Mouse (Mus musculus) heart, embryonic 12.5 days (tissue): ENCODE data around the gene Ace3. TPM values are rescaled to one million over a fixed set of nuclear protein-coding genes. Genes with fewer than 3 reads are reported as not detected.
"Not testable (repeated sequence)": the region's sequence is repeated elsewhere in the genome, so short reads cannot be mapped to it uniquely, and the experiment has no call there.

ENCODE experiments used
- ATAC-seq: fragments of 200-750 bp; cut with Nextera tagmentation; 2 replicates; pipeline ENCODE4 v1.8.0; 2017; ENCODE audit warnings: moderate TSS enrichment, moderate library complexity; ENCODE audit not compliant: insufficient number of reproducible peaks, low FRiP score
- H3K27ac ChIP-seq: fragments of 300-500 bp; sonication (generic); 2 replicates; pipeline ENCODE4 v1.5.1; 2016; ENCODE audit warnings: mild to moderate bottlenecking, moderate library complexity; ENCODE audit not compliant: poor library complexity, severe bottlenecking
- H3K27me3 ChIP-seq: fragments of 300-500 bp; sonication (generic); replicated peaks from 2 replicates; pipeline ENCODE4 v1.6.1; 2016; ENCODE audit warnings: mild to moderate bottlenecking, moderate library complexity
- H3K36me3 ChIP-seq: fragments of 300-500 bp; sonication (generic); 2 replicates; pipeline ENCODE4 v1.6.1; 2016; ENCODE audit warnings: mild to moderate bottlenecking, moderate library complexity
- H3K4me1 ChIP-seq: fragments of 300-500 bp; sonication (generic); replicated peaks from 2 replicates; pipeline ENCODE4 v1.6.1; 2016; ENCODE audit warnings: mild to moderate bottlenecking
- H3K4me2 ChIP-seq: fragments of 300-500 bp; sonication (generic); 2 replicates; pipeline ENCODE4 v1.6.1; 2016; ENCODE audit warnings: mild to moderate bottlenecking, moderate library complexity
- H3K4me3 ChIP-seq: fragments of 300-500 bp; sonication (generic); 2 replicates; pipeline ENCODE4 v1.5.1; 2016; ENCODE audit warnings: mild to moderate bottlenecking
- H3K9ac ChIP-seq: fragments of 300-500 bp; sonication (generic); 2 replicates; pipeline ENCODE4 v1.6.1; 2016; ENCODE audit warnings: mild to moderate bottlenecking, moderate library complexity
- H3K9me3 ChIP-seq: fragments of 300-500 bp; sonication (generic); replicated peaks from 2 replicates; pipeline ENCODE4 v1.6.1; 2016; ENCODE audit warnings: mild to moderate bottlenecking, moderate library complexity
- WGBS: fragments of 180-500 bp; shearing (Covaris S2); methylation state at CpG from one replicate; pipeline ENCODE4 v1.1.7; 2016; 5-methylcytosine and 5-hydroxymethylcytosine counted together
- polyA plus RNA-seq: library from polyadenylated mRNA; unstranded; fragments of >200 nt; fragmentation: Nextera tagmentation; extraction: Ambion mirVana; gene quantifications from 2 replicates; pipeline ENCODE4 v1.2.1, GENCODE M21; 2016

Gene Ace3
- polyA plus RNA-seq, 1 experiment from 2014 or later = not detected

GRCm38 (mm10) chr11:106016440-106016839 lies 22.0 kb downstream of the Ace3 start:
- no peak for ATAC-seq
- no peak overlapping the region for H3K4me3 ChIP-seq
- peaks cover 17% of the 10 kb centered on the region for H3K4me1 ChIP-seq
- H3K4me2 ChIP-seq = no peak overlapping the region
- peaks cover 57% of the 10 kb centered on the region for H3K27me3 ChIP-seq
- H3K36me3 ChIP-seq = no peaks in the 10 kb centered on the region
- H3K9me3 ChIP-seq = no peaks in the 10 kb centered on the region
- H3K27ac ChIP-seq = no peak overlapping the region
- no peak overlapping the region for H3K9ac ChIP-seq
- WGBS = 74% methylated on average over 5 of the region's 5 CpGs

- peak; percentile 36; the same call in 1 of the 2 replicates for ATAC-seq
- no peaks in the 10 kb centered on the region for H3K36me3 ChIP-seq
- H3K27ac ChIP-seq = no peak overlapping the region
- H3K4me2 ChIP-seq = peak overlapping the region; percentile 78
- WGBS = 2% methylated on average over 50 of the region's 50 CpGs
- H3K4me3 ChIP-seq = peak overlapping the region; percentile 37
- H3K9me3 ChIP-seq = no peaks in the 10 kb centered on the region
- H3K4me1 ChIP-seq = peaks cover 8% of the 10 kb centered on the region
- H3K27me3 ChIP-seq = peaks cover 58% of the 10 kb centered on the region
- H3K9ac ChIP-seq = peak overlapping the region; percentile 31; the same call in 1 of the 2 replicates
Measured at GRCm38 (mm10) chr11:106020051-106020763, 25.7 kb downstream of the Ace3 start.

DNA sequence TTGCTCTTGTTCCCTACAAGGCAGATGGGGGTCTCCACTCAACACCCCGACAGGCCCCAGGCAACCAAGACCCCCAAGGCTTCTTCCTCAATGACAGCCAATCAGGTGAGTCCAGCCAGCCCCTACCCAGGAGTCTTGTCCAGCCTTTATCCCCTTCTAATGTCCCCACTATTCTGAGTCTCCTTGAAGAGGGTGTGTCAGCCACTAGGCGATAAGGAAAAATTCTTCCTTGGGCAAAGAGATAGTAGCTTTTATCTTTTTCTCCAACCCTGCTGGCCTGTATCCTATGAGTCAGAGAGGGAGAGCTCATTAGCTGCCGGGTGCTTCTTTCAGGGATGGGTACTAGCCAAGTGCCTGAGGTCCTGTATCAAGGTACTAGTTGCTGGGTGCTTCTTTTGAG lies 31.3 kb downstream of the Ace3 start:
- Histone ChIP-seq H3K4me1 (no peaks in the 10 kb centered on the region), H3K27ac (no peak overlapping the region), H3K4me3 (no peak overlapping the region), H3K9ac (no peak overlapping the region), H3K4me2 (no peak overlapping the region), H3K36me3 (0 out of 2 replicates have a peak, but pooled peaks cover 3% of the 10 kb centered on the region), H3K9me3 (no peaks in the 10 kb centered on the region), H3K27me3 (peaks cover 25% of the 10 kb centered on the region)
- ATAC-seq = no peak
- 45% methylated on average over 3 of the region's 3 CpGs for WGBS

DNA sequence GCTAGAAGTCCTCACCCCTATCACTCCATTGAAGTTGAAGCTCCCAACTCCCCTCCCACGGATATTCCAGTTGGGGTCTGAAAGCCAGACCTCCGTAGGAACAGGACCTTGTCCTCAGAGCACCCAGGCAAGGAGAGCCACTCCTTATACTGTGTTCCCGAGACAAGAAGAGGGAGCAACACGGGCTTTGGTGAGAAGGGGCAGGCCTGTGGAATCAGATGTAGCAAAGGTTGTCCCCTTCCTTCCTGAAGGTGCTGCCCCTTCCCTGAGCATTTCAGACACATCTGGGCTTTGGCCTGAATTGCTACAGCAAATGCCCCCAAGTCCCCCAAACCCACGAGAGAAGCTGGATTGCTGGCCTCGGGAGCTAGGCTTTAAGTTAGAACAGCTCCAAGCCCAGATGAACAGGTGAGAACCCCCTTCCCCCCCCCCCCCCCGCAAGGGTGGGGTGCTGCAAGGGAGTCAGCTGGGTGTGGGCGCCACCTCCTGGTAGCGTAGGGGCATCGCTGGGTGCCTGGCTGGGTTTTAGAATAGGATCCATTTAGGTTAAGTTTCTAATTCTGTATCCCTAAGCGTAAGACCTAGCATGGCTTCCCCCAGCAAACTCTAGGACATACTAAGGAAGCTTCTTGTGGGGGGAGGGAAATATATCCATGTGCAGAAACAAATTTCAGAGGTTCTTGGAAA lies 32.1 kb downstream of the Ace3 start:
- no peak overlapping the region for H3K4me2 ChIP-seq
- no peaks in the 10 kb centered on the region for H3K4me1 ChIP-seq
- 0 out of 2 replicates have a peak, but pooled peaks cover 3% of the 10 kb centered on the region for H3K36me3 ChIP-seq
- H3K9me3 ChIP-seq = no peaks in the 10 kb centered on the region
- H3K4me3 ChIP-seq = no peak overlapping the region
- peaks cover 17% of the 10 kb centered on the region for H3K27me3 ChIP-seq
- no peak for ATAC-seq
- WGBS = 29% methylated on average over 11 of the region's 11 CpGs
- no peak overlapping the region for H3K27ac ChIP-seq
- no peak overlapping the region for H3K9ac ChIP-seq

GRCm38 (mm10) chr11:106027607-106028006 lies 33.1 kb downstream of the Ace3 start:
- no peak for ATAC-seq
- Histone ChIP-seq H3K4me3 (no peak overlapping the region), H3K27ac (no peak overlapping the region), H3K36me3 (0 out of 2 replicates have a peak, but pooled peaks cover 3% of the 10 kb centered on the region), H3K9ac (no peak overlapping the region), H3K9me3 (no peaks in the 10 kb centered on the region), H3K27me3 (peaks cover 12% of the 10 kb centered on the region), H3K4me1 (no peaks in the 10 kb centered on the region), H3K4me2 (no peak overlapping the region)
- 90% methylated on average over 5 of the region's 5 CpGs for WGBS

DNA sequence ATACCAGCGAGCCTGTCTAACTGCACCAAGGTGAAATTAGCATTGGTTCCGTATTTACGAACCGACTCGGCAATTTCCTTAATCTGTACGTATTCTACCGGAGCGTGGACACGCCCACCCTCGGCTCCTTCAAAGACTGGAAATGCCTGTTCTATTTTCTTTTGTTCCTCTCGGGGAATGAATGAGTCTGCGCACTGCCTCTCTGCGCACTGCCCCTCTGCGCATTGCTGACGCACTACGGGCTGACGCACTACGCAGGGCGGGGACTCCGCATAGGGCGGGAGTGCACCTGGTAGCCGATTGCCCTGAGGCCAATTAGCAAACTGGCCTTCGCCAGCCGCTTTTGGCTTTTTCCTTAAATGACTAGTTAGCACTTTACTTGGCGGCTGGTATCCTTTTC lies 37.6 kb downstream of the Ace3 start:
- not testable (repeated sequence) for H3K36me3 ChIP-seq, ATAC-seq, H3K4me1 ChIP-seq, H3K27me3 ChIP-seq, H3K27ac ChIP-seq, H3K9me3 ChIP-seq
- peak overlapping the region; percentile 39 for H3K4me3 ChIP-seq
- H3K9ac ChIP-seq = peak overlapping the region; percentile 56; the same call in 1 of the 2 replicates
- WGBS = 39% methylated on average over 9 of the region's 25 CpGs
- H3K4me2 ChIP-seq = peak overlapping the region; percentile 43

DNA sequence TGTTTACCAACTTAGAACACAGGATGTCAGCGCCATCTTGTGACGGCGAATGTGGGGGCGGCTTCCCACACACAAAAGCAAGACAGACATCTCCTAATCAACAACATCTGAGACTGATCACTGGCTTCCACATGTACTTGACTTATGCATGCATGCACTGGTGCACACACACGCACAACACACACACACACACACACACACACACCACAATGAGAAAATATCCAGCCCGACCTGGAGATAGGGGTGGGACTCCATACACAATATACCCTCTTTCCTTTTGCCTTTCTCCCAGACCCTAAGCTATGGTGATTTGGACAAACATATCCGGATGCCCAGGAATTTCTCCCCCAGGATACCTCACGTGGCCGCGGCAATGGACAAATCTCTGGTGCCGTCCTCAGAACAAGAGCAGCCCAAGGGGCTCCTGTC lies 39.0 kb downstream of the Ace3 start:
- no peaks in the 10 kb centered on the region for H3K27me3 ChIP-seq
- H3K27ac ChIP-seq = peak overlapping the region; percentile 38; the same call in 1 of the 2 replicates
- no peaks in the 10 kb centered on the region for H3K9me3 ChIP-seq
- no peaks in the 10 kb centered on the region for H3K36me3 ChIP-seq
- 32% methylated on average over 11 of the region's 11 CpGs for WGBS
- peak overlapping the region; percentile 55; the same call in 1 of the 2 replicates for H3K9ac ChIP-seq
- peaks cover 12% of the 10 kb centered on the region for H3K4me1 ChIP-seq
- H3K4me2 ChIP-seq = peak overlapping the region; percentile 42
- no peak for ATAC-seq
- H3K4me3 ChIP-seq = peak overlapping the region; percentile 17

- WGBS = 81% methylated on average over 9 of the region's 9 CpGs
Measured at GRCm38 (mm10) chr11:106034986-106035385, 40.5 kb downstream of the Ace3 start.

DNA sequence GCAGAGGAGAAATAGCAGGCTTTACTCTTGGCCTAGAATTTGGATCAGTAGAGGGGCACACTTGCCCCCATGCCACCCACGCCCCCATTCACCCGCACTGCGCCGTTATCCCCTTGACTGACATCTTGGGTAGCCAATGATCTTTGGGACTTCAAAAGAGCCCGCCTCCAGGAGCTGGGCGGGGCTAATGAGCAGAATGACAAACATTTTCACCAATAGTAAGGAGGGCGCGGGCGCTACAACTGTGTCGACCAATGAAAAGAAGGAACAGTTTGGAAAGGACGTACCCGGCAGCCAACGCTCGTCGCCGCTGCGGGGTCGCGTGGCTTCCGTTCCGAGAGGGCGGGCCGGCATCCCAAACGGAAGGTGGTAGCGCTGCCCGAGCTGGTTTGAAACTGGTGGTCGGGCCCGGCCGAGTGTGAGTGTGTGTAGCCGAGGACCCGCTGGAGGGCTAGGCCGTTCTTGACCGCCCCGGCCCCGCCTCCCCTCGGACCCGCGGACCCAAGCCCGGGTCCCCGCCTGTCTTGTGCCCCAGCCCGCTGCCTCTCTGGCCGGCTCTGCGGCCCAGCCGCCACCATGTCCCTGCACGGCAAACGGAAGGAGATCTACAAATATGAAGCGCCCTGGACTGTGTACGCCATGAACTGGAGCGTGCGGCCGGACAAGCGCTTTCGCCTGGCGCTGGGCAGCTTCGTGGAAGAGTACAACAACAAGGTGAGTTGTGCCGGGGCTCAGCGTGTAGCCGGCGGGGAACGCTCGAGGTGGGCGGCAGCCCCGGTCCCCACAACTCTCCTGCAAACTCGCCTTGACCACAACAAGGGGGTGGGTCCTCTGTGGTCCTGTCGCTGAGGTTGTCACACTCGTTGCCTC lies 42.3 kb downstream of the Ace3 start, which contains the start of gene Dcaf7:
Gene Dcaf7, plus strand, starts transcription at position 325 of the 870 bp plus-strand sequence.
- Histone ChIP-seq H3K36me3 (peaks cover 3% of the 10 kb centered on the region; the same call in 1 of the 2 replicates), H3K27ac (peak within 1 kb of the TSS; percentile 92), H3K4me1 (peaks cover 15% of the 10 kb centered on the region), H3K4me2 (peak within 1 kb of the TSS; percentile 98), H3K9ac (peak within 1 kb of the TSS; percentile 96), H3K9me3 (no peaks in the 10 kb centered on the region), H3K4me3 (peak within 1 kb of the TSS; percentile 99), H3K27me3 (no peaks in the 10 kb centered on the region)
- under 1% methylated on average over 66 of the region's 66 CpGs for WGBS
- peak; percentile 98 for ATAC-seq

More at GRCm38 (mm10) chr11:106034986-106035385, 40.5 kb downstream of the Ace3 start:
- Histone ChIP-seq H3K36me3 (peaks cover 3% of the 10 kb centered on the region; the same call in 1 of the 2 replicates), H3K4me1 (peaks cover 15% of the 10 kb centered on the region), H3K9ac (no peak overlapping the region), H3K4me2 (no peak overlapping the region), H3K27me3 (no peaks in the 10 kb centered on the region), H3K9me3 (no peaks in the 10 kb centered on the region), H3K27ac (no peak overlapping the region), H3K4me3 (no peak overlapping the region)
- ATAC-seq = no peak

DNA sequence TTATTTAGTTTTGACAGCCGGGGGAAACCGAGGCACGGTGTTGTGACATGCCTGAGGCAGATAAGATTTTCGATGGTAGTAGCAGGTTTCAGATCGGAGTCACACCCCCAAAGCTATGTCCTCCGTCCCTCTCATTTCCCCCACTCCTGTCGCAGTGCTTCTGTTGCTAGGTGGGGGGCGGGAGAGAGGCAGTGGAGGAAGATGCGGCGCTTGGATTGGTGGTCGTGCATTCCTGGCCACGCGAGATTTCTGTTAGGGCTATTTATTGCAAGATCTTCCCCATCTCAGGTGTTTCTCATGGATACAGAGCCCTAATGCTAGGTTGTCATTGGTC lies 42.9 kb downstream of the Ace3 start:
- Histone ChIP-seq H3K36me3 (peaks cover 3% of the 10 kb centered on the region; the same call in 1 of the 2 replicates), H3K4me3 (peak overlapping the region; percentile 99), H3K4me1 (peaks cover 15% of the 10 kb centered on the region), H3K4me2 (peak overlapping the region; percentile 98), H3K9me3 (no peaks in the 10 kb centered on the region), H3K27me3 (no peaks in the 10 kb centered on the region), H3K27ac (peak overlapping the region; percentile 92), H3K9ac (peak overlapping the region; percentile 96)
- peak; percentile 9; the same call in 1 of the 2 replicates for ATAC-seq
- 0% methylated on average over 13 of the region's 13 CpGs for WGBS
